Mouse (Mus musculus) lung, postnatal 14 days (tissue): ENCODE results near the gene Trim2.

Experiments
- DNase-seq: peaks from one replicate; pipeline ENCODE4 v3.0.0; 2021

The Trim2 gene

GRCm38 (mm10) chr3:84306777-84307176 lies at the start of gene Trim2:
Gene Trim2, minus strand, starts transcription at chr3:84306877.
- DNase-seq: no peak

DNA sequence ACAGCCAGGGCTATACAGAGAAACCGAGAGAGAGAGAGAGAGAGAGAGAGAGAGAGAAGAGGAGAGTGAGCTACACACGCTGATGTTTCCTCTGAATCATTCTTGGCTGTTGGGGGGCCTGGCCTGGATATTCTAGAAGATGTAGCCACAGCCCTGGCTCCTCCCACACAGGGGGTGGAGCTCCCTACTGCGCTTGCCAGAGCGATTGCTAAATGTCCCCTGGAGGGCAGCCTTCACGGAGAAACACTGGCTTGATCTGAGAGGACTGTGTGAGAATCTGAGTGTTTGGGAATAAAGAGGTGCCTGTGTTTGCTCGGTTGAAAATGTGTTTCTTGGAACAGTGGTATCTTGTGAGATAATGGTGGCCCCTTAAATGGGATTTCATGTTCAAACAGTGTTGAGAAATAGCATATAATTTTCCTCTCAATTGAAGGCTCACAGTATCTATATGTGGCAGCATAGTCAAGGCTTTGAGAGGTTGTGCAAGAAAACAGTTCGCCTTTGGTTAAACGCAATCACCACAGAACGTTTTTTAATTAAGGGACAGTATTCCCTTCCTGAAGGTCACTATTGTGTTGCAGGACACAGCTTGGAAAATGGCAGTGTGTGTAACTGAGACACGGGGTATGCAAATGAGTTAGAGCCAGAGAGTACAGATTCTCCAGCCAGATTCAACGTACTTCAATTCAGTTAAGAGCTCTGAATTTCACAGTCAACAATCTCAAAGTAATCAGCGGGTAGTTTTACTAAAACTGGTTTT lies 49.4 kb upstream of the Trim2 start:
- peak; percentile 80 for DNase-seq

DNA sequence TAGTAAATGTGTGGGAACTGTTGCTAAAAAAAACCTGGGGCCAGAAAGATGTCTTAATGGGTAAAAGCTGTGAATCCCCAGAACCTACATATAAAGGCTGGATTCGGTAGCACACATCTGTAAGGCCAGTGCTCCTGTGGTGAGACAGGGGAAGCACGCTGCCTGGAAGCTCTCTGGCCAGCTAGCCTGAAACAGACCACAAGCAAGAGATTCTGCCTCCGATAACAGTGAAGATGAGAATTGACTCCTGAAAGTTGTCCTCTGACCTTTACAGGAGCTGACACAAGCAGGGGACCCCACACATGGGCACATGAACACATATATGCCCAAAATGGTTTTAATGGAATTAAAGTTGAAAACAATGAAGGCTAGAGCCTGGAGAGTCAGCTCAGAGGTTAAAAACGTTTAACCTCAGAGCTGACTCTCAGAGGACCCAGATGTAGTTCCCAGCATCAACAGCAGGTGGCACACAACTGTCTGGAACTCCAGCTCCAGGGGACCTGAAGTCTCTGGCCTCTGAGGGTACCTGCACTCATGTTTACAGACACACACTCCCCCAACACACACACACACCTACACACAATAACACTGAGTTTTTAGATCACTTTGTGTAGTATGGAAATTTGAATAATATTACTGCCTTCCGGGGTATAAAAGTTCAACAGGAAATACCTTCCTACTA lies 45.8 kb upstream of the Trim2 start:
- DNase-seq: peak; percentile 90

GRCm38 (mm10) chr3:84350311-84350710 lies 43.6 kb upstream of the Trim2 start:
- DNase-seq: no peak

DNA sequence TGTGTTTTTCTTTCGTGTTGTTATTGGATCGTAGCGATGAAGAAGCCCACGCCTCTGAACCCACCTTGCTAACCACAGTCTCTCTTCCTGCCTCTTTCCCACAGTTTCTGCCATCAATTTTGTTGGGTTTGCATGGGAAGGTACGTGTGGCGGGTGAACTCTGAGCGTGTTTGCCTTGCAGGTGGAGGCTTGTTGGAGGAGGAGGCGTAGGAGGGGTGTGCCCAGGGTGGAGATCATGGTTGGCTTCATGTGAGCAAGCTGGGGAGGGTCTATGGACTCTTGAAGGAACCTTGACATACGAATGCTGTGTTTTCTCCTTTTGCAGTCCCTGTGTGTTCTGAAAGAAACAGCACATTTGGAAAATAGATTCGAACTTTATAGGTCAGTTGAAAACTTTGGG lies 43.1 kb upstream of the Trim2 start:
- DNase-seq: no peak

- no peak for DNase-seq
These were observed 40.7 kb upstream of the Trim2 start for GRCm38 (mm10) chr3:84347426-84347825.

DNA sequence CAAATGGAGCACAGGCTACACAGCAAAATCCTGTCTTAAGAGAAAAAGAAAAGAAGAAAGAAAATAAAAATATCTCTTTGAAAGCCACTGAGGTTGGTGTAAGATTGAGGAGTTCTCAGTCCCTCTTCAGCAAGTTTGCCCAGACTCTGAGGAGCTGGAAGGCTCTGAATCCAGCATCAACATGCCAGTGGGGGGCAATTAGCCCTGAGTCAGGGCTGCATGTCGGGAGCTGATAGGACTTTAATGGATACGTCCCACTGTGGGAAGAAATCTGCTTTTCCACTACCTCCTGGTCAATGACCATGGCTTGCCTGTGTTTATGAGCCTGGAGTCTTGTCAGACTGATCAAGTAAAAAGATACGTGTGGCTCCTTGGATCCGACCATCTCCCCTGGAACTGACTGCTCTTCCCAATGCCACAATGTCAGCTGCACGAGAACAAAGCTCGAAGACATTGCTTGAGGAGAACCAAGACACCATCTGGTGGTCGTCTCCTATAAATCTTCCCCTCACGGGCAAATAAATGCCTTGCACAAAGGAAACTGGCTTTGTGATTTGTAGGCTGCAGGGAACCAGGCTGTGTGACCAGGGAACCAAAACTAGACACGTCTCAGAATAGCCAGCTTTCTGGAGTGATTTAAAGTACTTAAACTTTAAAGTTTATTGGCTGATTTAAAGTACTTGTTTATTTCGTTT lies 39.9 kb upstream of the Trim2 start:
- DNase-seq: no peak

- DNase-seq: no peak
These were observed 38.9 kb upstream of the Trim2 start for GRCm38 (mm10) chr3:84345646-84345980.

DNA sequence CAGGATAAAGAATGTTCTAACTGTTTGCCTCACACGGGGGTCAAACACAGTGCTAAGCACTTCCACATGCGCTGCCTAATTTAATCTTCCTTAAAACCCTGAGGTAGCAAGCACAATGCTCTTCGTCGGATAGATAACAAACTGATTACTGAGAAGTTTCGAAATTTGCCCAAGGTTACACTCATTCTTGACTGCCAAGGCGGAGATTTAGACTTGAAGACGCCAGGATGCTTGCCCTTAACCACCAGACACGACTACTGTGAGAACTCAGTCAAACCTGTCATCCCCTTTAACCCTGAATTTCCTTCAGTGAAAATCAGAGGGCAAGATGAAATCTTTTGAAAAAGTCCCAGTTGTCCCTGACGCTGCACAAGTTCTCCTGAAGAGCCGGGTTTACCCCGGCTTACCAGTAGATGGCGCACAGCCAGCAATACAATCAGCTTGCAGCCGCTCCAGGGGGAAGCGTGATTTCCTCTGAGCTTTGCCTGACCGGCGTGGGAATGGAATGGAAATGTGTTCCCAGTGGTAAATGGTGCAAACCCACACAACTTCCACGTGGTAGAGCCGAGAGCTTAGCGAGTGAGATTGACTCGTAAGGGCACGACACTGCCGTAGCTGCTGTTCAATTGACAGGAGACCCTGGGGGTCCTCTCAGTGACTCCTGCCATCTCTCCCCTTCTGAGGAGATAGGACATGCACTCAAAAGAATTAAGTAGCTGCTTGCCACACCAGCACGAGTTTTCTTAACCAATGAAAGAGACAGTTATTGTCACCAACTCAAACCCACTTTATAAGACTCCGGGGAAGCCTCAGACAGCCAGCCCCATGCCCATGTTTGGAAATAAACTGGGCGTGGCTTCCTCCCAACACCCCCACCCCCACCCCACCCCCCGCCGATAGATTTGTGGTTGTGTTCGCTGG lies 38.3 kb upstream of the Trim2 start:
- peak; percentile 89 for DNase-seq

DNA sequence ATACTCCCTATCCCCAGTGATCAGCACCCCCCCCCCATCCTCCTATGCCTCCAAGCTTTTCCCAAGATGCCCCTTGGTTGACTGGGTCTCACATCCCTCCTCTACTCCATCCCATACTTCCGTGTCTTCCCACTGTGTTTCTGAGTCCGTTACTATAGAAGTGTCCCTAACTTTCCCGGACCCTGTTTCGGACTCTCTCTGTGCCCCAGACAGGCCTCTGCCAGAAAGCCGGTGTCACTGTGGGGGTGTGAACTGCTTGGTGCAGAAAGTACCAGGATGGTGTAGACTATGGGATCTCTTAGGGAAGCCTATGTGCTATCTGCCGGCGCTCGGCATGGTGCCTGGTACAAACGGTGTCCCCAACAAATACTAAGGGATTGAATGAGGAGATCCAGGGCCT lies 36.4 kb upstream of the Trim2 start:
- DNase-seq: no peak

DNA sequence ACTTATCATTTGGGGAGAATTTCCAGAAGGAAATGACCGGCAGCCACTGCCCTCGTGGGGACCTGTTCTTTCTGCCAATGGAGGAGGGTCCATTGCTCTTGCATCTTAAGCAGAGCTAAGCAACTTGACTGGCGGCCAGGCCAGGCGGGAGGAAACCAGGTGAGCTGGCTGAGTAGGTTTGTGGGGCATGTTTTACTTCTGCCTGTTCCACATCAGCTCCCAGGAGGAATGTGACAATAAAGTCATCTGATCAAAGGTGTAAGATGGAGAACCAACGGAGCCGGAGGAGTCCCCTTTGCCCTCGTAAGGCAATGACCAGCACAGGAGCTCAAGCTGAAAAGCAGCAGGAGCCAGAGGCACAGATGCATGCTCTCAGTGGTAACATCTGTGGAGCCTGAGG lies 35.1 kb upstream of the Trim2 start:
- no peak for DNase-seq

- DNase-seq: no peak
These were observed 30.9 kb upstream of the Trim2 start for GRCm38 (mm10) chr3:84337585-84337984.

DNA sequence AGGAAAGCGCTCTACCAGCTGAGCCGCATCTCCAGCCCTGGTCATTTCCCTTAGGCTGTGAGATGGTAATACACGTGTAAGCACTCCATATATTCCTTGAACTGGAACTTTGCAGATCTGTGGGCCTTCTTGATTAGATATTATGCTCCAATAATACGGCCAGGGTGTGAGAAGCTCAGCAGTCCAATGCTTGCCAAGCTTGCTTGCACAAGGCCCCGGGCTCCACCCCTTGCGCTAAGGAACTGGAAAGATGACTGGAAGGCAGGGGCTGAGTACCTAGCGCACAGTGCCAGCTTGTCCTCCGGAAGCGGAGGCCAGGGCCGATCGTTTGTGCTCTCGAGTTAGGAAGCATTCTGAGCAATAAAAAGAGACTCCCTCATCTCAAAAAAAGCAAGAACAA lies 29.7 kb upstream of the Trim2 start:
- DNase-seq: no peak

DNA sequence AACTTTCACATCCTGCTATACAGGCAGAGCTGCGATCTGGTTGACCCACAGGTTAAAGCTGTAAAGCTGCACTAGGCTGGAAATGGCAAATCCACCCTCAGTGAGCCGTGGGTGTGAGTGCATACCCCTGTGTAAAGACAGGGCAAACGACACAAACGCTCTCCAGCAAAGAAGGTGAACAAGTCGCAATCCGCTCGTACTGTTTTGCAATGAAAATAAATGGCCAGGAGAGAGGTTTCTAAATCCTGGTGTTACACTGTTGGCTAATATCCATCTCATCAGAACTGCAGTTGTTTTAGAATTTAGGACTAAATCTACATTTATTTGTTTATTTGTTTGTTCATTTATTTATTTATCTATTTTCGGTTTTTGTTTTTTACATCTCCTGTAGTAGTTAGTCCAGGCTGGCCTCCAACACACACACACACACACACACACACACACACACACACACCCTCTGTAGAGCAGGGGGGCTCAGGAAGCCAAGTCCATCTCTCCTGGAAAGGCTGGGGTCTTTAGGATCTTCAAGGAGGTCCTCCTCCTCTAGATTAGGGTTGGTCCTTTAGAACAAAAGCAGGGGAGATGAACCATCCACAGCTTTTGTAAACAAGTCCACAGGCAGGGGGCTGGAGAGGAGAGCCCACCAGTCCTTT lies 28.9 kb upstream of the Trim2 start:
- no peak for DNase-seq

DNA sequence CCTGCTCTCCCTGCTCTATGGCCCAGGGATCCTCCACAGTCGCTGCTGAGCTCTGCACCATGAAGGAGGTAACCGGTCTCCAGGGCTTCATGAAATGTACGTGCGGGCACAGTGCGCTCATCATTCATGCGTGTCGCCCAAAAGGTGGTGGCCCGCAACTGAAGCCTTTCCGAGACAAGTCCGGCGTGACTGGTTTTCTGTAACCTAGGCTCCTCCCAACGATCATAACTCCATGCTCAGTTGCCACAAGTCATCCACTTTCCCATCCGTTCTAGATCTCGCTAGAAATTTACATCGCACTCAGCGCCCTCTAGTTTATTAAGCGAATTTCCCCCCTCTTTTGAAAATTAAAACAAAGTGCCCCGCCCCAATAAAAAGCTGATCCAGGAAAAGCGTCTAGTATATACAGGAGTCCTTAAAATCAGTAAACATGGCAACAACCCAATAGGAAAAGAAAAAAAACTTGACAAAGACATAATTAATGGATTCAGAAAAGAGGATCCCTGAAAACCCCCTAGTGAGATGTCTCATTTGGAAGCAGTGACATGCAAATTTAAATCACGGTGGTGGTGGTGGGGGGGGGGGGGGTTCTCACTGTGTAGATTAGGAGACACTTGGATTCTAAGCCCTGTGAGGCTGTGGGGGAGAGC lies 28.2 kb upstream of the Trim2 start:
- no peak for DNase-seq

DNA sequence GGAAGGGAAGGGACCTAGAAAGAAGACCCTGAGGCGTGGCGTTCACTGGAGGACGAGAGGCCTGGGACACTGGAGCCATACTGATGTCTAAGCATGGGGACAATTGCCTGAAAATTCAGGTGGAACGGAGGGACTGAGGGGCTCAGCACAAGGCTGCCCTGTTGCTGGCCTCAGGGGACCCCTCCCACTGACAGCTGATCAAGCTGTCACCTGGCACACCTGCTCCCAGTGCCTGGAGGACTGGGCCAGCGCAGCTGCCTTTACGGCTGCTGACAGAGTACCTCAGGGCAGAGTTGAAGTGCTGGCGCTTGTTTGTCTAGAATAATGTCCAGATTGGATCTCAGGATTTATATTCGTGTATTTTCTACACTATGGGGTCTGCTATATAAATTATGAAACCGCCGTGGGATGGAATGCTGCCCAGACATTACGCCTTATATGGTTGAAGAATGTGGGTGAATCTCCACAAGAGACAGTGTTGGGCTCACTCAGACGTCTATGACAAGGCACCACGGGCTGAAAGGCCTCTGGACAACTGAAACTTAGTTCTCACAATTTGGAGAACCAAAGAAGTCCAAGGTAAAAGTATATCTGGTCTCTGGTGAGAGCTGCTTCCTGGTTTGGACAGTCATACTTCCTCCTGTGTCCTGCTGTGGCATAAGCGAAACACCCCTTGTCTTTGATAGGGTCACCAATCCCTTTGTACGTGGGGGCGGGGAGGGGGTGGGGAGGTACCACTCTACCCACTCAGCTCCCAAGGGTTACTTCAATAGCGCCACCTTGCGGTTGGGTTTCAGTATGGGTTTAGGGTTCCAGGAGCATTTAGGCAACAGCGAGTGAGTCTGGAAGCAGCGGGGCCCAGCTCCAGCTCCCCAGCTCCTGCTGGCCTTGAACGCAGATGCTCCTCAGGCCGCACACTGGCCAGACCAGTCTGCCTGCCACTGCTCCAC lies 27.0 kb upstream of the Trim2 start:
- DNase-seq: peak; percentile 80

GRCm38 (mm10) chr3:84330210-84330609 lies 23.5 kb upstream of the Trim2 start:
- no peak for DNase-seq

GRCm38 (mm10) chr3:84324967-84325441 lies 18.3 kb upstream of the Trim2 start:
- no peak for DNase-seq

DNA sequence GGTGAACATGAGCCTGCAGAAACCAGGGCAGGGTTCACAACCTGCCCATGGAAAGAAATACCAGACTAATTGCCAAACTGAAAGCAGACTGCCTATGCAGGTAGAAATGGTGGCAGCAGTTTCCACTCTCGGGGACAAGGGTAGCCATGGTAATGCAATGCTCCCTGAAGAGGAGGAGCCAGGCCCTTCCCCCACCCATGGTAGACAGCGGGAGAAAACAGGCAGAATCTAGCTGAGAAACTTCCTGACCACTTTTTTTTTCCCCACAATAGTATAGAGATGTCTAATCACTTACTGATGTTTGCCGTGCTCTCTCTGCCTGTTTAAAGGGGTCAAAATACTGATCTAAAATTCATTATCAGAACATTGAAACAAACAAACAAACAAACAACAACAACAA lies 17.8 kb upstream of the Trim2 start:
- DNase-seq: no peak

- DNase-seq: no peak
These were observed 17.3 kb upstream of the Trim2 start for GRCm38 (mm10) chr3:84324000-84324399.

GRCm38 (mm10) chr3:84319504-84319903 lies 12.8 kb upstream of the Trim2 start:
- no peak for DNase-seq
